ENCODE assay signal across 10 mouse cellular contexts in genomic region chr11:6391516-6392276, GRCm38 (mm10). TPM values are rescaled to one million over a fixed set of nuclear protein-coding genes. Genes with fewer than 3 reads are reported as not detected.
DNase-seq lines count a peak whose midpoint lies in the region; ATAC-seq lines count a peak whose summit lies in the region.
"Had no signal": no experiment of that assay in that cellular context is flagged by ENCODE, and none has a peak within 500 bp of the region (broad histone marks: within the 10 kb centered on the region; RNA-seq: fewer than 3 reads in every experiment).

No protein-coding gene starts in this region.

- no peak overlapping the region for H3K27ac ChIP-seq in forebrain, embryonic 13.5 days
- H3K27ac ChIP-seq in forebrain, embryonic 11.5 days (ENCODE audit: low read depth, low read length): no peak overlapping the region
- no peak overlapping the region for H3K27ac ChIP-seq in neural tube, embryonic 11.5 days (ENCODE audit: low read depth, low read length)
- peak overlapping the region; percentile 51 for H3K27ac ChIP-seq in macrophage
- H3K27ac ChIP-seq: kidney, embryonic 15.5 days had no signal

- 93% methylated on average over 8 of the region's 8 CpGs for WGBS in forebrain, embryonic 13.5 days
- 89% methylated on average over 8 of the region's 8 CpGs for WGBS in forebrain, embryonic 11.5 days
- 91% methylated on average over 8 of the region's 8 CpGs for WGBS in neural tube, embryonic 11.5 days
- WGBS in macrophage (ENCODE audit: missing documents): 35% methylated on average over 8 of the region's 8 CpGs

- H3K27me3 ChIP-seq in forebrain, embryonic 13.5 days: no peaks in the 10 kb centered on the region
- no peaks in the 10 kb centered on the region for H3K27me3 ChIP-seq in forebrain, embryonic 11.5 days (ENCODE audit: control insufficient read depth, insufficient read depth, low read length)
- H3K27me3 ChIP-seq in neural tube, embryonic 11.5 days (ENCODE audit: control insufficient read depth, insufficient read depth, low read length): no peaks in the 10 kb centered on the region
- H3K27me3 ChIP-seq: kidney, embryonic 15.5 days had no signal

- H3K4me1 ChIP-seq in forebrain, embryonic 13.5 days: peaks cover 38% of the 10 kb centered on the region
- H3K4me1 ChIP-seq in forebrain, embryonic 11.5 days (replicated peaks; ENCODE audit: control insufficient read depth, insufficient read depth, low read length): peaks cover 7% of the 10 kb centered on the region; the same call in 1 of the 2 replicates
- peaks cover 18% of the 10 kb centered on the region for H3K4me1 ChIP-seq in neural tube, embryonic 11.5 days (ENCODE audit: control insufficient read depth, insufficient read depth, low read length)

- DNase-seq in forebrain, embryonic 11.5 days (ENCODE audit: low spot score): no peak
- DNase-seq in neural tube, embryonic 11.5 days (ENCODE audit: low spot score): no peak
- DNase-seq in neural tube, embryonic 10.5 days (ENCODE audit: extremely low spot score, low spot score): no peak
- peak; percentile 83 for DNase-seq in spleen, postnatal 36 days (ENCODE audit: low spot score in 2 of 2)
- no peak for DNase-seq in frontal cortex, postnatal 14 days (ENCODE audit: low spot score in 2 of 2)
- DNase-seq in retina, embryonic 14.5 days (ENCODE audit: low spot score): no peak
- DNase-seq: cerebellum, adult 11 months had no signal

- no peak for ATAC-seq in forebrain, embryonic 13.5 days
- ATAC-seq in forebrain, embryonic 11.5 days (replicated peaks; ENCODE audit: low FRiP score): no peak
- no peak for ATAC-seq in neural tube, embryonic 11.5 days (ENCODE audit: insufficient read depth, low FRiP score, low TSS enrichment)

- H3K9me3 ChIP-seq in forebrain, embryonic 13.5 days (replicated peaks): no peaks in the 10 kb centered on the region
- no peaks in the 10 kb centered on the region for H3K9me3 ChIP-seq in forebrain, embryonic 11.5 days (ENCODE audit: control insufficient read depth, low read length)
- no peaks in the 10 kb centered on the region for H3K9me3 ChIP-seq in neural tube, embryonic 11.5 days (ENCODE audit: control insufficient read depth, low read length)
- H3K9me3 ChIP-seq: kidney, embryonic 15.5 days had no signal

- H3K79me2 ChIP-seq in macrophage (ENCODE audit: inconsistent target): peaks cover 70% of the 10 kb centered on the region

- H3K4me3 ChIP-seq in forebrain, embryonic 13.5 days: 0 out of 2 replicates have a peak overlapping the region, but pooled peaks have one; percentile 95
- H3K4me3 ChIP-seq in forebrain, embryonic 11.5 days (ENCODE audit: low read depth, low read length): no peak overlapping the region
- 0 out of 2 replicates have a peak overlapping the region, but pooled peaks have one; percentile 2 for H3K4me3 ChIP-seq in neural tube, embryonic 11.5 days (ENCODE audit: low read depth, low read length)
- no peak overlapping the region for H3K4me3 ChIP-seq in macrophage (ENCODE audit: inconsistent target)
- H3K4me3 ChIP-seq: kidney, embryonic 15.5 days had no signal

- H3K4me2 ChIP-seq in forebrain, embryonic 13.5 days: peak overlapping the region; percentile 85
- no peak overlapping the region for H3K4me2 ChIP-seq in forebrain, embryonic 11.5 days (ENCODE audit: low read depth, low read length, severe bottlenecking)
- H3K4me2 ChIP-seq in neural tube, embryonic 11.5 days (ENCODE audit: low read depth): no peak overlapping the region
- H3K4me2 ChIP-seq: kidney, embryonic 15.5 days had no signal

- H3K9ac ChIP-seq in forebrain, embryonic 13.5 days: peak overlapping the region; percentile 31; the same call in 1 of the 2 replicates
- no peak overlapping the region for H3K9ac ChIP-seq in forebrain, embryonic 11.5 days (ENCODE audit: low read length)
- H3K9ac ChIP-seq in neural tube, embryonic 11.5 days (ENCODE audit: low read length): no peak overlapping the region
- H3K9ac ChIP-seq: kidney, embryonic 15.5 days had no signal

- H3K36me3 ChIP-seq in forebrain, embryonic 13.5 days (ENCODE audit: poor library complexity, severe bottlenecking): peaks cover 53% of the 10 kb centered on the region
- peaks cover 7% of the 10 kb centered on the region; the same call in 1 of the 2 replicates for H3K36me3 ChIP-seq in forebrain, embryonic 11.5 days (ENCODE audit: control insufficient read depth, insufficient read depth, low read length)
- H3K36me3 ChIP-seq in neural tube, embryonic 11.5 days (ENCODE audit: control insufficient read depth, insufficient read depth, low read length): peaks cover 6% of the 10 kb centered on the region
- H3K36me3 ChIP-seq in macrophage (ENCODE audit: inconsistent target): peaks cover 18% of the 10 kb centered on the region

RNA-seq across cellular contexts. Expression of gene Zmiz2, which starts 2.8 kb away (rescaled TPM):
- 29.1 and 31.1 TPM in 2 replicates for polyA plus RNA-seq in forebrain, embryonic 13.5 days (2015; fragmentation: Nextera tagmentation; extraction: Ambion mirVana)
- polyA plus RNA-seq in forebrain, embryonic 11.5 days (2014; fragmentation: Nextera tagmentation; extraction: Ambion mirVana): 22.3 and 28.9 TPM in 2 replicates
- polyA plus RNA-seq in neural tube, embryonic 11.5 days (2014; fragmentation: Nextera tagmentation; extraction: Ambion mirVana): 23.4 and 25.4 TPM in 2 replicates
- 100 to 1,000 TPM in 7 of 26 experiments, 10 to 100 TPM in 19; 35.7 to 130 (median 85.7) TPM for total RNA-seq in macrophage (2018; cell fraction: chromatin; rRNA removed)
- 10 to 100 TPM; 34.3 to 89.5 (median 63.9) TPM for total RNA-seq in macrophage (2018; cell fraction: cytosol; rRNA removed)
- total RNA-seq in macrophage (2018; cell fraction: nucleus; rRNA removed): 10 to 100 TPM; 40.7 to 92.1 (median 73.8) TPM
- polyA plus RNA-seq in macrophage (2018): 38.6 to 57.7 TPM (median 48.1 TPM) in 3 replicates

RNA-seq across cellular contexts. Expression of gene Ppia, which starts 23.5 kb away (rescaled TPM):
- 4,373 and 4,619 TPM in 2 replicates for polyA plus RNA-seq in forebrain, embryonic 13.5 days (2015; fragmentation: Nextera tagmentation; extraction: Ambion mirVana)
- 4,588 and 4,913 TPM in 2 replicates for polyA plus RNA-seq in forebrain, embryonic 11.5 days (2014; fragmentation: Nextera tagmentation; extraction: Ambion mirVana)
- polyA plus RNA-seq in neural tube, embryonic 11.5 days (2014; fragmentation: Nextera tagmentation; extraction: Ambion mirVana): 4,780 and 5,005 TPM in 2 replicates
- 100 to 1,000 TPM in 17 of 26 experiments, 10 to 100 TPM in 9; 57.4 to 297 (median 107) TPM for total RNA-seq in macrophage (2018; cell fraction: chromatin; rRNA removed)
- total RNA-seq in macrophage (2018; cell fraction: cytosol; rRNA removed): 1,000 to 10,000 TPM; 1,408 to 2,161 (median 1,705) TPM
- total RNA-seq in macrophage (2018; cell fraction: nucleus; rRNA removed): 100 to 1,000 TPM; 138 to 460 (median 284) TPM
- polyA plus RNA-seq in macrophage (2018): 1,329 to 2,132 TPM (median 1,766 TPM) in 3 replicates

RNA-seq across cellular contexts. Expression of gene H2afv, which starts 52.5 kb away (rescaled TPM):
- 942 and 1,061 TPM in 2 replicates for polyA plus RNA-seq in forebrain, embryonic 13.5 days (2015; fragmentation: Nextera tagmentation; extraction: Ambion mirVana)
- polyA plus RNA-seq in forebrain, embryonic 11.5 days (2014; fragmentation: Nextera tagmentation; extraction: Ambion mirVana): 962 and 982 TPM in 2 replicates
- 762 and 797 TPM in 2 replicates for polyA plus RNA-seq in neural tube, embryonic 11.5 days (2014; fragmentation: Nextera tagmentation; extraction: Ambion mirVana)
- total RNA-seq in macrophage (2018; cell fraction: chromatin; rRNA removed): 10 to 100 TPM in 3 of 26 experiments, 1 to 10 TPM in 19, under 1 TPM in 2, not detected in 2; 0.51 to 14.6 (median 4.1) TPM
- 10 to 100 TPM; 20.2 to 53.9 (median 28.0) TPM for total RNA-seq in macrophage (2018; cell fraction: cytosol; rRNA removed)
- total RNA-seq in macrophage (2018; cell fraction: nucleus; rRNA removed): 10 to 100 TPM in 18 of 26 experiments, 1 to 10 TPM in 8; 4.1 to 24.6 (median 11.9) TPM
- 15.4 to 35.4 TPM (median 22.4 TPM) in 3 replicates for polyA plus RNA-seq in macrophage (2018)

Comparison
In these comparisons a context has a peak if more than half of its experiments do, and no peak if none do; other contexts are left out.
1. H3K4me3 ChIP-seq: peak in forebrain, embryonic 13.5 days (single experiment) and neural tube, embryonic 11.5 days (single experiment); none in forebrain, embryonic 11.5 days (single experiment) and macrophage (single experiment).
2. DNase-seq: peak in spleen, postnatal 36 days (2 of 2); none in forebrain, embryonic 11.5 days (single experiment), neural tube, embryonic 11.5 days (single experiment), neural tube, embryonic 10.5 days (single experiment), frontal cortex, postnatal 14 days (0 of 2) and retina, embryonic 14.5 days (single experiment).
3. RNA of gene H2afv, which starts 52.5 kb away (polyA plus RNA-seq): 942 to 1,061 TPM in forebrain, embryonic 13.5 days, 962 to 982 TPM in forebrain, embryonic 11.5 days and 762 to 797 TPM in neural tube, embryonic 11.5 days; 15.4 to 35.4 TPM in macrophage; every median in the first group is over 10 times any median in the second.